Mouse (Mus musculus) intestine, embryonic 16.5 days (tissue): ENCODE data around the gene Cldn9. TPM values are rescaled to one million over a fixed set of nuclear protein-coding genes. Genes with fewer than 3 reads are reported as not detected.

Experiments
- ATAC-seq: fragments of 200-750 bp; cut with Nextera tagmentation; 2 replicates; pipeline ENCODE4 v1.8.0; 2017; ENCODE audit warnings: moderate TSS enrichment, moderate library complexity
- H3K27ac ChIP-seq: fragments of 300-500 bp; sonication (generic); 2 replicates; pipeline ENCODE4 v1.5.1; 2014; ENCODE audit warnings: mild to moderate bottlenecking, low read length
- H3K27me3 ChIP-seq: fragments of 300-500 bp; sonication (generic); replicated peaks from 2 replicates; pipeline ENCODE4 v1.6.1; 2014; ENCODE audit warnings: low read length, control low read depth, mixed read lengths; ENCODE audit not compliant: control insufficient read depth, insufficient read depth
- H3K36me3 ChIP-seq: fragments of 300-500 bp; sonication (generic); 2 replicates; pipeline ENCODE4 v1.6.1; 2014; ENCODE audit warnings: low read length, control low read depth; ENCODE audit not compliant: control insufficient read depth, insufficient read depth
- H3K4me1 ChIP-seq: fragments of 300-500 bp; sonication (generic); 2 replicates; pipeline ENCODE4 v1.6.1; 2014; ENCODE audit warnings: low read length, control low read depth, mixed read lengths; ENCODE audit not compliant: control insufficient read depth, insufficient read depth
- H3K4me2 ChIP-seq: fragments of 300-500 bp; sonication (generic); 2 replicates; pipeline ENCODE4 v1.6.1; 2014; ENCODE audit warnings: low read depth, low read length, control low read depth
- H3K4me3 ChIP-seq: fragments of 300-500 bp; sonication (generic); 2 replicates; pipeline ENCODE4 v1.5.1; 2014; ENCODE audit warnings: mild to moderate bottlenecking, low read length
- H3K9ac ChIP-seq: fragments of 300-500 bp; sonication (generic); 2 replicates; pipeline ENCODE4 v1.6.1; 2014; ENCODE audit warnings: low read depth, low read length
- H3K9me3 ChIP-seq: fragments of 300-500 bp; sonication (generic); 2 replicates; pipeline ENCODE4 v1.6.1; 2016; ENCODE audit warnings: low read length, control low read depth; ENCODE audit not compliant: control insufficient read depth
- WGBS: fragments of 180-500 bp; shearing (Covaris S2); extraction: QIAGEN DNeasy Blood & Tissue Kit; methylation state at CpG from one replicate; pipeline ENCODE4 v1.1.7; 2014; 5-methylcytosine and 5-hydroxymethylcytosine counted together
- polyA plus RNA-seq: library from polyadenylated mRNA; unstranded; fragments of >200 nt; fragmentation: Nextera tagmentation; extraction: Ambion mirVana; gene quantifications from 2 replicates; pipeline ENCODE4 v1.2.1, GENCODE M21; 2015

Gene Cldn9
- polyA plus RNA-seq, 1 experiment from 2014 or later, result 1.8 TPM

DNA sequence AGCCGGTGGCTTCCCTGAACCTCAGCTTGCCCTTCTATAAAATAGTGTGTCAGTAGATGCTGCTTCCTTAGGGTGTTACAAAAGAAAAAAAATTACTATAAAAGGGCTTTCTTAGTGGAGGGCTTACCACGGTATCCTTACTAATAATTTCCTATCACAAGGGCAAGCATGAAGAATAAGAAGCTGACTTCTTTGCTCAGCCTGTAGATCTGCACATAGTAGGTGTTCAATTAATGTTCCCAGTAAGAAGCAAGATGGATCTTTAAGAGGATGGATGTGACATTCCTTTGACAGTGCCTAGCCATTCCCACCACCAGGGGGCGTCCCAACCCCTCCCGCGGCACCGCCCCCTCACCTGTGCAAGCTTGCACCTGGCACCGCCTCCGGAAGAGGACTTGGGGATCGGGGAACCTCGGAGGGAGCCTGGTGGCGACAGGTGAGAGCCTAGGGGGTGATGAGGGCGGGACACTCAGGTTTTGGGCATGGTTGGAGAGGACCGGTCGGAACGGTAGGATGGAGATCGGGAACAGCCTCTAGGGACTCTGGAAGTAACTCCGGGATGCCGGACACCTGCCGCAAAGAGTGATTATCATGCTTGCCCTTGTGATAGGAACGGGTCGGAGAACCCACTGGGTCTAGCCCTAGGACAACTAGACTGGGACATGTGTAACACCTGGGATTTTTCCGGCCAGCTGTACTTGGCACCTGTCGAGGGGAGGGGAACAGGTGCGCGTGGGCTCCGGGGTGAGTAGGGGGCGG is 23.5 kb downstream of the Cldn9 start, which contains the start of gene Bicdl2:
TSS of gene Bicdl2 (plus strand) at position 390 of the 759 bp plus-strand sequence.
- Histone ChIP-seq H3K9me3 (no peaks in the 10 kb centered on the region), H3K9ac (peak within 1 kb of the TSS; percentile 41; the same call in 1 of the 2 replicates)

GRCm38 (mm10) chr17:23658450-23658849 is 25.4 kb downstream of the Cldn9 start:
- no peaks in the 10 kb centered on the region for H3K9me3 ChIP-seq
- H3K4me2 ChIP-seq, result no peak overlapping the region
- ATAC-seq, result no peak
- H3K4me3 ChIP-seq, result no peak overlapping the region
- H3K9ac ChIP-seq, result no peak overlapping the region
- no peak overlapping the region for H3K27ac ChIP-seq
- H3K36me3 ChIP-seq, result no peaks in the 10 kb centered on the region
- peaks cover 13% of the 10 kb centered on the region for H3K27me3 ChIP-seq
- no peaks in the 10 kb centered on the region for H3K4me1 ChIP-seq
- WGBS, result 81% methylated on average over 3 of the region's 3 CpGs

More for the DNA sequence above, 23.5 kb downstream of the Cldn9 start, which contains the start of gene Bicdl2:
- no peaks in the 10 kb centered on the region for H3K4me1 ChIP-seq
- 5% methylated on average over 27 of the region's 27 CpGs for WGBS
- H3K27me3 ChIP-seq, result peaks cover 13% of the 10 kb centered on the region
- no peak within 1 kb of the TSS for H3K27ac ChIP-seq
- H3K4me2 ChIP-seq, result peak within 1 kb of the TSS; percentile 63
- peak; percentile 75 for ATAC-seq
- peak within 1 kb of the TSS; percentile 48 for H3K4me3 ChIP-seq
- no peaks in the 10 kb centered on the region for H3K36me3 ChIP-seq

DNA sequence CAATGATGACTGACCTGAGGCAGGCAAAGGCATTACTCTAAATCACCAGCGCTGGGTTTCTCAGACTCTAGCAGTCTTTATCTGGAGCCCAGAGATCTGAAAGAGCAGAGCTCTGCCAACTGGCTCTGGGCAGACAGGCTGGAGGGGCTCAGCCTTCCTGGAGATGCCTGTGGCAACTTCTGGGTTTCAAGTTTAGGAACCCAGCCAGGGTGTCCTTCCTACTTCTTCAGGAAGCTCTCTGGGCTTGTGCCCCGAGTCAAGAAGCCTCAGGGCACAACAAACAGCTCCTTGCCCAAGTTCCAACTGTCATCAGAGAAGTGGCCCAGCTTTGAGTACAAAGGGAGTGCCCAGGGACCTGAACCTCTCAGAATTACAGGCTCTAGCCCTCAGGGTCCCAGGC is 29.4 kb downstream of the Cldn9 start:
- Histone ChIP-seq H3K4me2 (no peak overlapping the region), H3K27me3 (no peaks in the 10 kb centered on the region; the same call in 1 of the 2 replicates), H3K9me3 (no peaks in the 10 kb centered on the region), H3K9ac (no peak overlapping the region), H3K4me3 (no peak overlapping the region), H3K4me1 (no peaks in the 10 kb centered on the region), H3K27ac (no peak overlapping the region), H3K36me3 (no peaks in the 10 kb centered on the region)
- WGBS, result 57% methylated on average over 2 of the region's 2 CpGs
- no peak for ATAC-seq

DNA sequence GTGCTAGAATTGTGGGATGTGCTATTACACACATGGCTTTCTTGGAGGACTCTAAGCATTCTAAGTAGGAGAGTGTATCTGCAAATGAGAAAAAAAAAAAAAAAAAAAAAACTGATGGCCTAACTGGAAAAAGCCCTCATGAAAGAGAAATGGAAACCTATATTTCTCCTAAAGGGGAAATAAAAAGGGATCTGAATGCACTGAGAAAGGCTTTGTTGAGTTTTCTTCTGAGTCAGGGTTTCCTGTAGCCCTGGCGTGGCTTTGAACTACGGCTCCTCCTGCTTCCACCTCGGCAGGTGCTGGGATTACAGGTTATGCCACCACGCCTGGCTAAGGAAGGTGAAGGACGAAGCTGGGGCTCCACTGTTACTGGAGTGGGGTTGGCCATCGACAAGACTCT is 29.8 kb downstream of the Cldn9 start:
- Histone ChIP-seq H3K36me3 (no peaks in the 10 kb centered on the region), H3K4me2 (no peak overlapping the region), H3K27me3 (no peaks in the 10 kb centered on the region; the same call in 1 of the 2 replicates), H3K4me1 (no peaks in the 10 kb centered on the region), H3K27ac (no peak overlapping the region), H3K9ac (no peak overlapping the region), H3K4me3 (no peak overlapping the region), H3K9me3 (no peaks in the 10 kb centered on the region)
- 62% methylated on average over 6 of the region's 6 CpGs for WGBS
- no peak for ATAC-seq

GRCm38 (mm10) chr17:23653324-23653723 is 30.5 kb downstream of the Cldn9 start:
- H3K9me3 ChIP-seq, result no peaks in the 10 kb centered on the region
- no peak overlapping the region for H3K4me2 ChIP-seq
- H3K36me3 ChIP-seq, result no peaks in the 10 kb centered on the region
- ATAC-seq, result no peak
- H3K9ac ChIP-seq, result no peak overlapping the region
- H3K27me3 ChIP-seq, result no peaks in the 10 kb centered on the region; the same call in 1 of the 2 replicates
- WGBS, result 79% methylated on average over 2 of the region's 2 CpGs
- H3K27ac ChIP-seq, result no peak overlapping the region
- no peak overlapping the region for H3K4me3 ChIP-seq
- no peaks in the 10 kb centered on the region for H3K4me1 ChIP-seq

DNA sequence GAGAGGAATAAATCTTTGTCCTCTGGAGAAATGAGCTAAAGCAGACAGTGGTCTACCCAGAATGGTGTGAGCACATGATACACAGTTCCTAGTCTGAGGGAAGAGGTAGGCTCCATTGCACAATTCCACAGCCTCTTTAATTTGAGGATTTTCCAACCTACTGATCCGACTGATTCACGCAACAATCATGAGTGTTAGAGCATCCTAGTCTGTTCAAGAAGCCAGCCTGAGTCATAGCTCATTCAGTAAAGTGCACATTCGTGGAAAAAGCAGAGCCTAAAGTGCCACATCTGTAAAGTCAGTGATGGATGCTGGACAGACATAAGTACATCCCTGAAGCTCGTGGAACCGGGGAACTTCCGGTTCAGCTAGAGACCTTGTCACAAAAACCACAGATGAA is 32.5 kb downstream of the Cldn9 start:
- no peak for ATAC-seq

DNA sequence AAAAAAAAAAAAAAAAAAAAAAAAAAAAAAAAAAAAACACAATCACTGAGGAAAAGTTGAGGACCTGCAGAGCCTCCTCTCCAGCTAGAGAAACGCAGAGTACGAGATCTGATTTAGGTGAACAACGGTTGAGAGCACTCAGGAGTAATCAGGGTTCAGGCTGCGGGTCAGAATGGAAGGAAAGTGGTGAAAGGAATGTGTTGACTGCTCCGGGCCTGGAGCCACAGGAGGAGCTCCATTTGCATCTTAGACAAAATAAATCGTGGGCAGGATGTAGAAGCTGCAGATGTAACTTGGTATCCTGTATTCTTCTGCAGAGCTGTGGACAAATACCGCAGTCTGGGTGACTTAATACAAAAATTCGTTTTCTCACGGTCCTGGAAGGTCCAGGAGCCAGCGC is 37.9 kb downstream of the Cldn9 start:
- no peak overlapping the region for H3K4me3 ChIP-seq
- no peaks in the 10 kb centered on the region for H3K9me3 ChIP-seq
- WGBS, result 44% methylated on average over 10 of the region's 10 CpGs
- peaks cover 18% of the 10 kb centered on the region for H3K27me3 ChIP-seq
- no peak overlapping the region for H3K27ac ChIP-seq
- no peak for ATAC-seq
- H3K36me3 ChIP-seq, result no peaks in the 10 kb centered on the region
- no peak overlapping the region for H3K9ac ChIP-seq
- peaks cover 2% of the 10 kb centered on the region; the same call in 1 of the 2 replicates for H3K4me1 ChIP-seq
- no peak overlapping the region for H3K4me2 ChIP-seq

More for the DNA sequence above, 32.5 kb downstream of the Cldn9 start:
- H3K36me3 ChIP-seq, result no peaks in the 10 kb centered on the region
- no peaks in the 10 kb centered on the region for H3K27me3 ChIP-seq
- WGBS, result 80% methylated on average over 6 of the region's 6 CpGs
- no peak overlapping the region for H3K4me2 ChIP-seq
- no peaks in the 10 kb centered on the region for H3K9me3 ChIP-seq
- no peak overlapping the region for H3K4me3 ChIP-seq
- no peak overlapping the region for H3K9ac ChIP-seq
- H3K27ac ChIP-seq, result no peak overlapping the region
- H3K4me1 ChIP-seq, result no peaks in the 10 kb centered on the region

- H3K27me3 ChIP-seq, result peaks cover 18% of the 10 kb centered on the region
- peak within 1 kb of the TSS; percentile 93 for H3K4me2 ChIP-seq
- no peaks in the 10 kb centered on the region for H3K36me3 ChIP-seq
- H3K9me3 ChIP-seq, result no peaks in the 10 kb centered on the region
- H3K9ac ChIP-seq, result peak within 1 kb of the TSS; percentile 70
- H3K4me3 ChIP-seq, result peak within 1 kb of the TSS; percentile 54
- under 1% methylated on average over 54 of the region's 58 CpGs for WGBS
- H3K27ac ChIP-seq, result no peak within 1 kb of the TSS
- H3K4me1 ChIP-seq, result peaks cover 2% of the 10 kb centered on the region; the same call in 1 of the 2 replicates
- ATAC-seq, result peak; percentile 62
Observed at GRCm38 (mm10) chr17:23644613-23645495, 39.0 kb downstream of the Cldn9 start, which contains the start of gene Mmp25. Gene Mmp25, minus strand, starts transcription at chr17:23645277.
